Mouse (Mus musculus): ENCODE results near the gene Shisa9. TPM values are rescaled to one million over a fixed set of nuclear protein-coding genes. Genes with fewer than 3 reads are reported as not detected.

Gene Shisa9
- polyA plus RNA-seq, 1 experiment from 2014 or later = 1.4 TPM

DNA sequence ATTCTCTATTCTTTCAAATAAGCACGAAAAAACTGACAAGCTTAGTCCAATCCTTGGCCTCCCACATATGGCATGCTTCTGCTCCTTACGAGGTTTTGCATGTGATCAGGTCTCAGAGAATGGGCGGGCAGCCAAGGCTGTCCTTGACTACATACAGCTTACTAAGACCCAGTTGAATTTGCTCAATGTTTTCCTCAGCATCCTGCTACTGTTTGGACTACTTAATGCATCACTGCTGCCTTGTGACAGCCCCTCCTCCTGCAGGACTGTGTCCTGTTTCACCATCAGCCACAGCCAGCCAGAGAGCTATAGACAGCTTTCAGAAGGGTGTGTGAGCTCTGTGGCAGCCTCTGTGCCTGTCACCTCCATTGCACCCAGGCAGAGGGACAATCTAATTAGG is 92.4 kb downstream of the Shisa9 start:
- Histone ChIP-seq H3K27me3 (no peaks in the 10 kb centered on the region), H3K36me3 (no peaks in the 10 kb centered on the region), H3K4me3 (replicated peaks) (no peak overlapping the region), H3K9ac (no peak overlapping the region), H3K4me2 (replicated peaks) (no peak overlapping the region), H3K27ac (replicated peaks) (no peak overlapping the region), H3K9me3 (replicated peaks) (no peaks in the 10 kb centered on the region), H3K4me1 (peaks cover 4% of the 10 kb centered on the region; the same call in 1 of the 2 replicates)
- 21% methylated on average over 3 of the region's 3 CpGs for WGBS
- no peak for ATAC-seq (ENCODE audit: insufficient number of reproducible peaks, low FRiP score, low TSS enrichment, low read depth)

DNA sequence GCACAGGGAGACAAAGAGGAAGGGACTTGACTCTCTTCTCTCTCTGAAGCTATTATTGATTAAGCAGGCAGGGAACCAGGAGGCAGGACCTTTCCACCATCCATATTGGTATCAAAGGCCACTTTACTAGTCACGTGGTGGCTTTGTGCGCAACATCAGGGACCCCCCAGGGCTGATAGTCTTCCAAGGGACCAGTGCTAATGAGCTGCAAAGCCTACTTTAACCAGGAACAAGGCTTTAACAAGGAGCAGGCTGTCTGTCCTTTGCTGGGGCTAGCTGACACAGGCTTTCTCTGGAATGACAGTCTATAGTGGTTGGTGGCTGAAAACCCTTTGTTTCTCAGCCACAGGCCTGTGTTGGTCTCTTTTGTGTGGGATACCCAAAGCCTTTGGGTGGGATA is 92.8 kb downstream of the Shisa9 start:
- no peak overlapping the region for H3K4me2 ChIP-seq (replicated peaks)
- H3K27me3 ChIP-seq = no peaks in the 10 kb centered on the region
- H3K9me3 ChIP-seq (replicated peaks) = no peaks in the 10 kb centered on the region
- WGBS = 62% methylated on average over 2 of the region's 2 CpGs
- peaks cover 4% of the 10 kb centered on the region; the same call in 1 of the 2 replicates for H3K4me1 ChIP-seq
- H3K27ac ChIP-seq (replicated peaks) = no peak overlapping the region
- H3K9ac ChIP-seq = no peak overlapping the region
- ATAC-seq (ENCODE audit: insufficient number of reproducible peaks, low FRiP score, low TSS enrichment, low read depth) = no peak
- no peaks in the 10 kb centered on the region for H3K36me3 ChIP-seq
- no peak overlapping the region for H3K4me3 ChIP-seq (replicated peaks)

- no peak overlapping the region for H3K4me2 ChIP-seq (replicated peaks)
- 66% methylated on average over 2 of the region's 2 CpGs for WGBS
- no peaks in the 10 kb centered on the region for H3K4me1 ChIP-seq
- H3K27me3 ChIP-seq = no peaks in the 10 kb centered on the region
- ATAC-seq (ENCODE audit: insufficient number of reproducible peaks, low FRiP score, low TSS enrichment, low read depth) = no peak
- no peak overlapping the region for H3K9ac ChIP-seq
- H3K36me3 ChIP-seq = no peaks in the 10 kb centered on the region
- no peaks in the 10 kb centered on the region for H3K9me3 ChIP-seq (replicated peaks)
- no peak overlapping the region for H3K27ac ChIP-seq (replicated peaks)
- no peak overlapping the region for H3K4me3 ChIP-seq (replicated peaks)
Observed at GRCm38 (mm10) chr16:12083082-12083481, 99.2 kb downstream of the Shisa9 start.

- Histone ChIP-seq H3K27me3 (no peaks in the 10 kb centered on the region), H3K9ac (no peak overlapping the region), H3K27ac (replicated peaks) (no peak overlapping the region), H3K4me3 (replicated peaks) (no peak overlapping the region), H3K9me3 (replicated peaks) (no peaks in the 10 kb centered on the region), H3K4me2 (replicated peaks) (no peak overlapping the region), H3K4me1 (no peaks in the 10 kb centered on the region), H3K36me3 (no peaks in the 10 kb centered on the region)
- 38% methylated on average over 5 of the region's 5 CpGs for WGBS
- ATAC-seq (ENCODE audit: insufficient number of reproducible peaks, low FRiP score, low TSS enrichment, low read depth) = no peak
Observed at GRCm38 (mm10) chr16:12090604-12091235, 106.8 kb downstream of the Shisa9 start.

DNA sequence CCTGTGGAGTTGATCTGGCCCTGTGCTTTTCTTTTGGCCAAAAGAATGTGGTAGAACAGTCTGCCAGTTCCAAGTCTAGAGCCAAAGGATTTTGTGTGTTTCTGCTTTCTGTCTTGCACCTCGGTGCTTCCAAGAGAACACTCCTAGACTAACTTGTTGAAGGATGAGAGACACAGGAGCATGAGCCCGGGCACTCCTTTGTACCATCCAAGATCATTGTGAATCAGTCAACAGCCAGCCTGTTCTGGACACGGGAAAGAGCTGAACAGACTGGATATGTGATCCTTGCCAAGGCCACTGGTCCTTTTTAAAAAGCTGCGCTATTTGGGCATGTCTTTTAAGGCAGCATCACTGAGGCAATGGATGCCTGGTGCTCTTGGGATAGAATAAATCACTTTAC is 109.3 kb downstream of the Shisa9 start:
- no peaks in the 10 kb centered on the region for H3K4me1 ChIP-seq
- H3K9ac ChIP-seq = no peak overlapping the region
- no peak for ATAC-seq (ENCODE audit: insufficient number of reproducible peaks, low FRiP score, low TSS enrichment, low read depth)
- H3K4me2 ChIP-seq (replicated peaks) = no peak overlapping the region
- WGBS = 69% methylated on average over 4 of the region's 4 CpGs
- no peaks in the 10 kb centered on the region for H3K9me3 ChIP-seq (replicated peaks)
- H3K27ac ChIP-seq (replicated peaks) = no peak overlapping the region
- no peaks in the 10 kb centered on the region for H3K27me3 ChIP-seq
- no peaks in the 10 kb centered on the region for H3K36me3 ChIP-seq
- no peak overlapping the region for H3K4me3 ChIP-seq (replicated peaks)

GRCm38 (mm10) chr16:12094784-12095315 is 110.9 kb downstream of the Shisa9 start:
- H3K27ac ChIP-seq (replicated peaks) = no peak overlapping the region
- 61% methylated on average over 7 of the region's 7 CpGs for WGBS
- H3K4me1 ChIP-seq = no peaks in the 10 kb centered on the region
- no peaks in the 10 kb centered on the region for H3K9me3 ChIP-seq (replicated peaks)
- H3K36me3 ChIP-seq = no peaks in the 10 kb centered on the region
- no peak overlapping the region for H3K4me2 ChIP-seq (replicated peaks)
- no peak for ATAC-seq (ENCODE audit: insufficient number of reproducible peaks, low FRiP score, low TSS enrichment, low read depth)
- H3K4me3 ChIP-seq (replicated peaks) = no peak overlapping the region
- no peak overlapping the region for H3K9ac ChIP-seq
- H3K27me3 ChIP-seq = no peaks in the 10 kb centered on the region

DNA sequence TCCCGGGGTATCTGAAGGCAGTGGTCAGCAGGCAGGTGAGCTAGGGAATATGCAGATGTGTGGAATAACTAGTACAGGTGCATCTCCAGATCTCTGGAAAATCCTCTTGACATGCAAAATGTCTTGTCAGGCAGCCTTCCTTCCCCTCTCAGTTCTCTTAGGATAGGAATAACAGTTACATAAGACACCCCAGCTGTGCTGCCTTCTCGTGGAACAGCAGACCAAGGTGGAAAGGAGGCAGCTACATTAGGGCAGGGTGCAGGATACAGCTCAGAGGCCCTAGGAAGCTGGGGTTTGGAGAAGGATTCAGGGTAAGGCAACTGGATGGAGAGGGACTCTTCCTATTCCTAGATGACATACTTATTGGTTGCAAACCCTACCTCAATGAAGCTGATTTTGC is 111.5 kb downstream of the Shisa9 start:
- WGBS = 35% methylated on average over 2 of the region's 2 CpGs
- no peak for ATAC-seq (ENCODE audit: insufficient number of reproducible peaks, low FRiP score, low TSS enrichment, low read depth)
- no peaks in the 10 kb centered on the region for H3K27me3 ChIP-seq

DNA sequence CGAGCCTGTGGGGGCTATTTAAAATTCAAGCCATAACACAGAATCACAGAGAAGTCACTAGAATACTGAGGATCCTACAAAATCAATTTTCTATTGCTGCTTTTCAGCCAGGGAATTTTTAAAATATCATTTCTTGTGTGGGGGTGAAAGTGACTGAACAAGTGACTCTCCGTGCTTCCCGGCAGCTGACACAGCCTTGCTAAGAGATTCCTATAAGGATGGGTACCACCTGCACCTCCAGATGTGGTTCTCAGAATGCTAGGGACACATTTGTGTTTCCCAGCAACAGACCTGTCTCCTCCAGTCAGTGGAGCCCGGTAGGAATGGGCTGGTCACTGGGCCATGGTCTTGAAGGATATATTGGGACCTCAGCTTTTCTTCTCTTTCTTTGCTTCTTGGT is 124.5 kb downstream of the Shisa9 start:
- no peak for ATAC-seq (ENCODE audit: insufficient number of reproducible peaks, low FRiP score, low TSS enrichment, low read depth)
- 85% methylated on average over 4 of the region's 4 CpGs for WGBS
- H3K36me3 ChIP-seq = no peaks in the 10 kb centered on the region
- no peak overlapping the region for H3K9ac ChIP-seq
- H3K4me3 ChIP-seq (replicated peaks) = no peak overlapping the region
- no peaks in the 10 kb centered on the region for H3K9me3 ChIP-seq (replicated peaks)
- H3K4me2 ChIP-seq (replicated peaks) = no peak overlapping the region
- H3K27ac ChIP-seq (replicated peaks) = no peak overlapping the region
- no peaks in the 10 kb centered on the region for H3K27me3 ChIP-seq
- H3K4me1 ChIP-seq = no peaks in the 10 kb centered on the region

More for the DNA sequence above, 111.5 kb downstream of the Shisa9 start:
- no peak overlapping the region for H3K4me2 ChIP-seq (replicated peaks)
- no peak overlapping the region for H3K9ac ChIP-seq
- H3K4me1 ChIP-seq = no peaks in the 10 kb centered on the region
- H3K36me3 ChIP-seq = no peaks in the 10 kb centered on the region
- H3K9me3 ChIP-seq (replicated peaks) = no peaks in the 10 kb centered on the region
- no peak overlapping the region for H3K4me3 ChIP-seq (replicated peaks)
- H3K27ac ChIP-seq (replicated peaks) = no peak overlapping the region

DNA sequence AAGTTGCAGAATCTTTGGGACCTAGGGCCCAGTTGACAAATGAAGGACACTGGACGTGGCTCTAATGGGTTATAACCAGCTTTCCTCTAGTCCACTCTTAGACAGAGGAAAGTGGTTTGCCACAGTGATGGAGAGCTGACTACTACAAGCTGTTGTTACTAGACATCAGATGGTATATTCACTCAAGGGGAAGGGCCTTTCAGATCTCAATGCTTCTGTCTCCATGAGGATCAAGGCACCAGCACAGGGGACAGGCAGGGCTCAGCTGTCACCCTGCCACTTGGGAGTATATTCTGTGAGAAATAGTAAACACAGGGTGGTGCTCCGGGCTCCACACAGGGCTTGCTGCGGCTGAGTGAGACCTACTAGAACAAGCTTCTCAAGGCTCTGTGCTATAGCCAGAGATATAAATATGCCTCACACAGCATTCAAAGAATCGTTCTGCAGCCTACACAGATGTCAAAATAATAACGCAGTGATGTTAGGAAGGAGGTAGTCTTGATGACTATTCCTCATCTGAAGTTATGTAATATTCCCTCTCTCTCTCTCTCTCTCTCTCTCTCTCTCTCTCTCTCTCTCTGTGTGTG is 127.0 kb downstream of the Shisa9 start:
- H3K27me3 ChIP-seq = no peaks in the 10 kb centered on the region
- no peaks in the 10 kb centered on the region for H3K36me3 ChIP-seq
- no peak overlapping the region for H3K4me2 ChIP-seq (replicated peaks)
- no peaks in the 10 kb centered on the region for H3K9me3 ChIP-seq (replicated peaks)
- H3K9ac ChIP-seq = no peak overlapping the region
- no peak for ATAC-seq (ENCODE audit: insufficient number of reproducible peaks, low FRiP score, low TSS enrichment, low read depth)
- WGBS = 71% methylated on average over 5 of the region's 5 CpGs
- no peaks in the 10 kb centered on the region for H3K4me1 ChIP-seq
- H3K4me3 ChIP-seq (replicated peaks) = no peak overlapping the region
- no peak overlapping the region for H3K27ac ChIP-seq (replicated peaks)

- H3K9ac ChIP-seq = no peak overlapping the region
- 85% methylated on average over 5 of the region's 5 CpGs for WGBS
- H3K27me3 ChIP-seq = no peaks in the 10 kb centered on the region
- no peak overlapping the region for H3K4me2 ChIP-seq (replicated peaks)
- no peak overlapping the region for H3K27ac ChIP-seq (replicated peaks)
- no peaks in the 10 kb centered on the region for H3K4me1 ChIP-seq
- no peak for ATAC-seq (ENCODE audit: insufficient number of reproducible peaks, low FRiP score, low TSS enrichment, low read depth)
- H3K36me3 ChIP-seq = no peaks in the 10 kb centered on the region
- H3K9me3 ChIP-seq (replicated peaks) = no peaks in the 10 kb centered on the region
- no peak overlapping the region for H3K4me3 ChIP-seq (replicated peaks)
Observed at GRCm38 (mm10) chr16:12114396-12114795, 130.5 kb downstream of the Shisa9 start.

GRCm38 (mm10) chr16:12115040-12115856 is 131.3 kb downstream of the Shisa9 start:
- no peaks in the 10 kb centered on the region for H3K4me1 ChIP-seq
- H3K36me3 ChIP-seq = no peaks in the 10 kb centered on the region
- no peak overlapping the region for H3K4me3 ChIP-seq (replicated peaks)
- no peak overlapping the region for H3K4me2 ChIP-seq (replicated peaks)
- H3K27me3 ChIP-seq = no peaks in the 10 kb centered on the region
- ATAC-seq (ENCODE audit: insufficient number of reproducible peaks, low FRiP score, low TSS enrichment, low read depth) = no peak
- H3K9ac ChIP-seq = no peak overlapping the region
- 44% methylated on average over 7 of the region's 7 CpGs for WGBS
- H3K27ac ChIP-seq (replicated peaks) = no peak overlapping the region
- H3K9me3 ChIP-seq (replicated peaks) = no peaks in the 10 kb centered on the region

Measured in embryonic facial prominence, embryonic 15.5 days (tissue).